Mouse (Mus musculus) intestine, postnatal 0 days (tissue): ENCODE data around the gene Tmem230. TPM values are rescaled to one million over a fixed set of nuclear protein-coding genes. Genes with fewer than 3 reads are reported as not detected.
A peak's percentile ranks its signal among the peaks of the same experiment; 100 is the strongest.

Source experiments
- ATAC-seq: fragments of 200-750 bp; cut with Nextera tagmentation; 2 replicates; pipeline ENCODE4 v1.8.0; 2017; ENCODE audit warnings: mild to moderate bottlenecking, moderate TSS enrichment, moderate library complexity
- H3K27ac ChIP-seq: fragments of 300-500 bp; sonication (generic); 2 replicates; pipeline ENCODE4 v1.5.1; 2014; ENCODE audit warnings: mild to moderate bottlenecking, low read depth, low read length, moderate library complexity
- H3K27me3 ChIP-seq: fragments of 300-500 bp; sonication (generic); replicated peaks from 2 replicates; pipeline ENCODE4 v1.6.1; 2014; ENCODE audit warnings: low read length, mixed read lengths; ENCODE audit not compliant: control insufficient read depth, insufficient read depth
- H3K36me3 ChIP-seq: fragments of 300-500 bp; sonication (generic); 2 replicates; pipeline ENCODE4 v1.6.1; 2014; ENCODE audit warnings: mild to moderate bottlenecking, moderate library complexity; ENCODE audit not compliant: control insufficient read depth, insufficient read depth
- H3K4me1 ChIP-seq: fragments of 300-500 bp; sonication (generic); replicated peaks from 2 replicates; pipeline ENCODE4 v1.6.1; 2014; ENCODE audit warnings: antibody characterized with exemption, low read length, mixed read lengths; ENCODE audit not compliant: control insufficient read depth, insufficient read depth
- H3K4me2 ChIP-seq: fragments of 300-500 bp; sonication (generic); replicated peaks from 2 replicates; pipeline ENCODE4 v1.6.1; 2014; ENCODE audit warnings: low read depth, mild to moderate bottlenecking, moderate library complexity
- H3K4me3 ChIP-seq: fragments of 300-500 bp; sonication (generic); 2 replicates; pipeline ENCODE4 v1.5.1; 2014; ENCODE audit warnings: low read depth, low read length
- H3K9ac ChIP-seq: fragments of 300-500 bp; sonication (generic); 2 replicates; pipeline ENCODE4 v1.6.1; 2014; ENCODE audit warnings: mild to moderate bottlenecking, low read depth, low read length
- H3K9me3 ChIP-seq: fragments of 300-500 bp; sonication (generic); 2 replicates; pipeline ENCODE4 v1.6.1; 2016; ENCODE audit warnings: mixed run types; ENCODE audit not compliant: control insufficient read depth
- CTCF ChIP-seq: sonication (generic); IDR thresholded peaks from 2 replicates; pipeline ENCODE4 v1.5.1; 2016; ENCODE audit warnings: low read depth, mild to moderate bottlenecking, control low read depth, antibody characterized with exemption, moderate library complexity
- WGBS: fragments of 180-500 bp; shearing (Covaris S2); extraction: QIAGEN DNeasy Blood & Tissue Kit; methylation state at CpG from one replicate; pipeline ENCODE4 v1.1.7; 2014; 5-methylcytosine and 5-hydroxymethylcytosine counted together
- polyA plus RNA-seq: library from polyadenylated mRNA; unstranded; fragments of >200 nt; fragmentation: Nextera tagmentation; extraction: Ambion mirVana; gene quantifications from 2 replicates; pipeline ENCODE4 v1.2.1, GENCODE M21; 2015

Gene Tmem230
- polyA plus RNA-seq, 1 experiment from 2014 or later: 31.2 TPM

DNA sequence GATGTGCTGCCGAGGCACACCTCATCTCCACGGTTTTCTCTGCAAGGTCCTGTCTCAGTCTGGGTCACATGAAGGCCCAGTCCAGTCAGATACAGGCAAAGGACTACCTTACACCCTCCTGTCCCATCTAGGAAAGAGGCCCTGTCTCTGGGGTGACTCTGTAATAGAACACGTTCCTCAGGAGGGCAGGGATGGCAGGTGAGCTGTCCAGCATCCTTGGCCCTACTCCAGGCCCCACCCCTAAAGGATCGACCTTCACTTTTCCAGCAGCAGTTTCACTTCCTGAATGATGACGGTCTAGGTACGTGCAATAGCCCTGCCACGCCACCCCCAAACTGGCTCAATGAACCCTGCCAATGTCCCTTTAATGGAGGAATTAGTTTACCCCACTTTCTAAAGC, 11.6 kb downstream of the Tmem230 start:
- Histone ChIP-seq H3K9ac (no peak overlapping the region), H3K4me2 (0 out of 2 replicates have a peak overlapping the region, but pooled peaks have one; percentile 6), H3K27me3 (no peaks in the 10 kb centered on the region), H3K27ac (peak overlapping the region; percentile 30), H3K36me3 (no peaks in the 10 kb centered on the region), H3K4me1 (peaks cover 13% of the 10 kb centered on the region; the same call in 1 of the 2 replicates), H3K4me3 (no peak overlapping the region), H3K9me3 (no peaks in the 10 kb centered on the region)
- 38% methylated on average over 7 of the region's 7 CpGs for WGBS
- TF ChIP-seq CTCF: no peak
- peak; percentile 70 for ATAC-seq

DNA sequence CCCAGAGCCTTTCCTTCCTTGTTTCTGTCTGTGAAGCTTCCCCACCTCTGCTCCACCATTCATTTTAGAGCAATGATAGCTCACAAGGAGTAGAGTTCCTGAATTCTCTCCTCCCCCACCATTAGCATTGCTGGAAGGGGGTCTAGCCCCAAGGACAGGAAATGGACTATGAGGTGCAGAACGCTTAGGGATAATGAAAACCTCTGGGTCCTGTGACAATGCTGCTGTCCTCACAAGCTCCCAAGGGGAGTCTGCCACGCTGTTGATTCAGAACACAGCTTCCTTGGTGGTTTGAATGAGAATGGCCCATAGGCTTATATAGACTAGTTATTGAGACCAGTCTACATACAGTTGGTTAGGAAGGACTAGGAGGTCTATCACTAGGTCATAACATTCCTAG, 12.3 kb downstream of the Tmem230 start:
- H3K27ac ChIP-seq: peak overlapping the region; percentile 30; the same call in 1 of the 2 replicates
- 63% methylated on average over 2 of the region's 2 CpGs for WGBS
- no peak for TF ChIP-seq CTCF

DNA sequence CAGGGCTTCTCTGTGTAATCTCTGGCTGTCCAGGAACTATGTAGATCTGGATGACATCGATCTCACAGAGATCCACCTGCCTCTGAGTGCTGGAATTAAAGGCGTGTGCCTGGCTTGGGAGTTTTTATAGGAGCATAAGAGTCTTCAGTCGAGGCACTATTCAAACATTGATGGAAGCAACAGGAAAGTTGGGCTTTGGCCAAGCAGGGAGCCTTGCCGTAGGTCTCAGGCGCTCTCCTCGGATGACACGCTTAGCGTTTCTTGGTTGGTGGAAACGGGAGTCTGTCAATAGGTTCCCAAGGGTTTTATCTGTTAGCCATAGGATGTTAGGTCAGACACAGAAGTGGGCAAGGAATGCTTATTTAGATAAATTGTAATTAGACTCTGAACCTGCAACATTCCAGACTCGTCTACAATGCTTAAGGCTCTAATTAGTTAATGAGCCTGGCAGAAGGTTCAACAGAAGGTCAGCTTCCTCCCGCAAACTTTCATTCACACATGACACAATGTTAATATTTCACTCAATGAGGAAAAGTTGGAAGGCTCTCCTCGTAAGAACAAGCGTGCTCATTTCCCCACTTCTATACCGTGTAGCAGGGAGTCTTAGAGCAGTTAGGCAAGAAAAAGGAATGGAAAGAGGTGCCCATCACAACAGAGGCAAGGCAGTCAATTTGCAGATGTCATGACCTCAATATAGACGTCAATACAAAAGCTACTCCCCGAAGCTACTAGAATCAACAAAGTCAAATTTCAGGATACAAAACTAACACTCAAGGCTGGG, 13.4 kb downstream of the Tmem230 start:
- no peaks in the 10 kb centered on the region for H3K9me3 ChIP-seq
- H3K9ac ChIP-seq: no peak overlapping the region
- H3K27me3 ChIP-seq: no peaks in the 10 kb centered on the region
- TF ChIP-seq CTCF: no peak
- no peak overlapping the region for H3K4me3 ChIP-seq
- ATAC-seq: peak; percentile 58
- peaks cover 13% of the 10 kb centered on the region; the same call in 1 of the 2 replicates for H3K4me1 ChIP-seq
- no peak overlapping the region; the same call in 1 of the 2 replicates for H3K27ac ChIP-seq
- 0 out of 2 replicates have a peak overlapping the region, but pooled peaks have one; percentile 30 for H3K4me2 ChIP-seq
- H3K36me3 ChIP-seq: no peaks in the 10 kb centered on the region
- 22% methylated on average over 16 of the region's 16 CpGs for WGBS

More for the DNA sequence above, 12.3 kb downstream of the Tmem230 start:
- Histone ChIP-seq H3K9me3 (no peaks in the 10 kb centered on the region), H3K4me3 (no peak overlapping the region), H3K36me3 (no peaks in the 10 kb centered on the region), H3K27me3 (no peaks in the 10 kb centered on the region), H3K4me2 (0 out of 2 replicates have a peak overlapping the region, but pooled peaks have one; percentile 3), H3K4me1 (peaks cover 13% of the 10 kb centered on the region; the same call in 1 of the 2 replicates), H3K9ac (no peak overlapping the region)
- ATAC-seq: no peak

DNA sequence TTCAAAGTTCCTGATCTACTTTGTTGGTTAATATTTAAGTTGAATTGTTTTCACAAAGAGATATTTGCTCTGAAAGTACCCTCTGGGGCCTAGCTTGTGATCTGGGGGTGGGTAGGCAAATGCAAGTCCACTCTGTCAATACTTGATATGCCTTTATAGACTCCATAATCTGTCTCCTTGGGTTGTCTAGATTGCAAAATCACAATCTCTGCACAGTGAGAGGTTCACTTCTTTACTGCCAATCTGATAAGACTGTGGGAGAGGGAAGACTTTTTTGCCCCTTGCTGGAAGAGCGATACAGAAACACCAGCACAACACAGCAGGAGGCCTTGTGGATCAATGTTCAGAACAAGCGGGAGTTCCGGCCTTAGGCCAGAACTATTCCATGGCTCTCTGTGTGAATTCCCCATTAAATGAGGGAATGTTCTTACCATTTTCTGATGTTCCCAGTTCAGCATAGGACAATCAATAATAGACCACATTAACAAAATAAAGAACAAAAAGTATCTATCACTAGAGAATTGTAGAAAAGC, 15.1 kb downstream of the Tmem230 start:
- no peak overlapping the region for H3K4me2 ChIP-seq
- H3K36me3 ChIP-seq: no peaks in the 10 kb centered on the region
- H3K9ac ChIP-seq: no peak overlapping the region
- peaks cover 13% of the 10 kb centered on the region; the same call in 1 of the 2 replicates for H3K4me1 ChIP-seq
- ATAC-seq: no peak
- no peaks in the 10 kb centered on the region for H3K27me3 ChIP-seq
- H3K27ac ChIP-seq: no peak overlapping the region
- H3K4me3 ChIP-seq: no peak overlapping the region
- TF ChIP-seq CTCF: no peak
- H3K9me3 ChIP-seq: no peaks in the 10 kb centered on the region
- 51% methylated on average over 3 of the region's 3 CpGs for WGBS

DNA sequence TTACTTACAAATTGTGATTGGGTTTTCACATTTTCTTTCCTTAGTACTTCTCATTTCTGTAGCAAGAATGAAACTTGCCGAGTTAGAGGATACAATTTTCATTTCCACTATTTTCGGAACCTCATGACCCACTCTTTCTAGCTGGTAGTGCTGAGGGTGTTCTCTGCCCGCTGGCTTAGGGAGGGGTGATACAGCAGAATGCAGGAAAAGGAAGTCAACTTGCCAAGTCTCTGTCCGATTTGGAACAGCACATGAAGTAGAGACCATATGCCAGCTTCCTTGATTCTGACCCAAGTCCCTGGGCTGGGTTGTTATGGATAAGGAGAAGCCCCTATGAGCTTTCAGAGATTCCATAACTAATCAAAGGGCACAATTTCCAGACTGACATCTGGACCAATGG, 23.2 kb downstream of the Tmem230 start:
- ATAC-seq: no peak
- H3K27ac ChIP-seq: no peak overlapping the region
- no peak for TF ChIP-seq CTCF
- 85% methylated on average over 4 of the region's 4 CpGs for WGBS
- peaks cover 6% of the 10 kb centered on the region; the same call in 1 of the 2 replicates for H3K9me3 ChIP-seq
- H3K36me3 ChIP-seq: no peaks in the 10 kb centered on the region
- H3K9ac ChIP-seq: no peak overlapping the region
- no peak overlapping the region for H3K4me2 ChIP-seq
- H3K27me3 ChIP-seq: no peaks in the 10 kb centered on the region
- no peaks in the 10 kb centered on the region for H3K4me1 ChIP-seq
- no peak overlapping the region for H3K4me3 ChIP-seq

DNA sequence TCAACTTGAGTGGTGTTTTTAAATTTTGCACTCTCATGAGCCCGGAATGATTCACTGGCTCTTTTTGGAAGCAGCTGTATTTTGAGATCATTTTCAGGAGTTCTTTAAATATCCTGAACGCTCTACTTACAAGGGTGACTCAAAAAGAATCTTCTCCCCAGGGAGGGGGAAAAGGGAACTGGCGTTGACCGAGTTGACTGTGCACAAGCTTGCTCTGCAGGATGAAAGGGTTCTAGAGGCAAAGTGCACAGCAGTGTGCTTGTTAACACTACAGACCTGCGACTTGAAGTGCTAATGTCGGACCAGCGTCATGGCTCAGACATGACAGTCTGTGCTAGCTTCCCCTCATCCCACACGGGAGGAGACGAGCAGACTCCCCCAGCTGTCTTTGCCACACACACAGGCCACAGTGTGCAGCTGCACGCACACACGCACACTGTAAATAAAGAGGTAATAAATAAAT, 26.0 kb downstream of the Tmem230 start:
- 60% methylated on average over 11 of the region's 11 CpGs for WGBS
- no peaks in the 10 kb centered on the region for H3K27me3 ChIP-seq
- H3K4me3 ChIP-seq: no peak overlapping the region
- H3K27ac ChIP-seq: no peak overlapping the region
- no peak for ATAC-seq
- no peaks in the 10 kb centered on the region for H3K36me3 ChIP-seq
- no peak overlapping the region for H3K9ac ChIP-seq
- no peak overlapping the region for H3K4me2 ChIP-seq
- H3K9me3 ChIP-seq: peaks cover under 1% of the 10 kb centered on the region; the same call in 1 of the 2 replicates
- TF ChIP-seq CTCF: no peak
- no peaks in the 10 kb centered on the region for H3K4me1 ChIP-seq
